Mouse (Mus musculus) spleen, postnatal 36 days (tissue): ENCODE results near the gene Mrrf.
A peak's percentile ranks its signal among the peaks of the same experiment; 100 is the strongest.

ENCODE experiments used
- DNase-seq, 2 experiments: peaks; one replicate each; pipeline ENCODE4 v3.0.0; 2022; ENCODE audit warnings: low spot score in 2 of 2, mixed read lengths in 1 of 2

Mrrf gene

GRCm38 (mm10) chr2:36136300-36136941, at the start of gene Mrrf, which contains the start of gene Rbm18:
Mrrf (plus strand) TSS chr2:36136389.
Rbm18 (minus strand) TSS chr2:36136773.
- peak; percentile 83 to 84 for DNase-seq

DNA sequence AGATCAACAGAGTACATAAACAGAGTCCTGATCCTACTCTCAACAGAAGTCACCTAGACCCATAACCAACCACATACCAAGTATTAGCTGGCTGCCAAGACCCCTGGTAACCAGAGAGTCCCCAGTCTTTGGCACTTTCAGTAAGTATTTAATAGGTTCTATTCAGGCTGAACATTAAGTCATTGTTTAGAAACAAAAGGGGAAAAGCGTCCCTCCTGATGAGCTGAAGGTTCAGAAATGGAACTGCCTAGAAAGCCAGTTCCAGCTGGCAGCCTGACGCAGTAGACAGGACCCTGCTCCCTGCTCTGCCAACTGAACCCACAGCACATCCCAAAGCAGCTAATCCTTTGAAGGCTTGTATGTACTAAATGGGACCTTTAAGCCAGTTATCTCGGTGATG, 47.0 kb upstream of the Mrrf start:
- DNase-seq, result no peak

GRCm38 (mm10) chr2:36090853-36091741, 45.1 kb upstream of the Mrrf start:
- peak; percentile 33 to 41 for DNase-seq

DNA sequence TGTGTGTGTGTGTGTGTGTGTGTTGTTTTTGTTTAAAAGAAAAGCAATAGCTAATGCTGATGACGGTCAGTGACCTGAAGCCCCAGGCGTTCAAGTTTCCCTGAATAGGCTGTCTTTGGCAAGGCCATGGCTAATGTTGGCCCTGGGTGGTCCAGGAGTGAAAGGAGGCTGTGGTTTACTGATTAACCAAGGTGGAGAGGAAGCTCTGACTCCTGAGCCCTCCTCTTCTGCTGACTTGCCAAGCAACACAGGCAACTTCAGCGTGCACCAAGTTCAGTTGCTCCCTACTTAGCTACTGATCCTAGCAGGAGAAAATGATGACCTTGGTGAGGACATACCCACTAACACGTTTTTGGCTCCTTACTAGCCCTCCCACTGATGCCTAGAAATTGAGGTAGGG, 43.4 kb upstream of the Mrrf start:
- no peak for DNase-seq

DNA sequence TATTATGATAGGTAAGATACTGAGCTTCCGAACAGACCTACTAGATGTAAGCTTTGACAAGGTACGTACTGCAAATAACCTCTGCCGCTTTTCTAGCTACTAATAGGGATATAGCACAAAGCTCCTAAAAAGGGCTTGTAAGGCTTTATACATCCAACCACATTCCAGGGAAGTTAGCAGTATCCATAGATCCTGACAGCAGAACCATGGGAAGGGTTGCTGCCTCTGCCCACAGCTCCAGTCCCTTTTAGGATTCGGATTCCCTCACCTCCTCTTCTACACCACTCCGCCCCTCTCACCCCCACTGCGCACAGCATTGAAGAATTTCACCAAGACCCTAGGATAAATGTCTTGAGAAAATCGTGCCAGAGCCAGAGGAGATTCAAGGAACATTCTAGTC, 42.9 kb upstream of the Mrrf start:
- no peak for DNase-seq

DNA sequence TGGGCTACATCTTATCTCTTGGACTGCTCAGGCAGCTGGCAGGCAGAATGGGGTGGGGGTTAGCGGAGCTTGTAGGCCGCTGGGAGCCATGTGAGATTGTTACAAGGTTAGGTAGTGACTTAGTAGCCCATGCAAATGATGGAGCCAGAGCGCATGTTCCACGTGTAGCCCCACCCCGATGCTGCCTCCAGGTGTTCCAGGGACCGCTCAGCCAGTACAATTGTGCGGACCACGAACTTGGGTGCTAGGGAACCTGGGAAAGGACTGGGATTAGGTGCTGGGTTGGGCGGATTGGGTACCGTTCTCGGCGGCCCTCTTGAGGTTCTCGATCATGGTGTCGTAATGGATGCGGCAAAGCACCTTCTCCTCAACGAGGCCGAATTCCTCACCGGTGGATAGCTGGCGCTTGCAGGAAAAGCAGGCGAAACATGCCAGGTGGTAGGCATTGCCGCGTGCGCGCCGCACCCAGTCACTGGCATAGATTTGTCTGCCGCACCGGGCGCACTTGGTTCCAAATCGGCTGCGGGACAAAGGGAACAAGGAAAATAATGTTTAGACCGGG, 42.2 kb upstream of the Mrrf start:
- no peak for DNase-seq

DNA sequence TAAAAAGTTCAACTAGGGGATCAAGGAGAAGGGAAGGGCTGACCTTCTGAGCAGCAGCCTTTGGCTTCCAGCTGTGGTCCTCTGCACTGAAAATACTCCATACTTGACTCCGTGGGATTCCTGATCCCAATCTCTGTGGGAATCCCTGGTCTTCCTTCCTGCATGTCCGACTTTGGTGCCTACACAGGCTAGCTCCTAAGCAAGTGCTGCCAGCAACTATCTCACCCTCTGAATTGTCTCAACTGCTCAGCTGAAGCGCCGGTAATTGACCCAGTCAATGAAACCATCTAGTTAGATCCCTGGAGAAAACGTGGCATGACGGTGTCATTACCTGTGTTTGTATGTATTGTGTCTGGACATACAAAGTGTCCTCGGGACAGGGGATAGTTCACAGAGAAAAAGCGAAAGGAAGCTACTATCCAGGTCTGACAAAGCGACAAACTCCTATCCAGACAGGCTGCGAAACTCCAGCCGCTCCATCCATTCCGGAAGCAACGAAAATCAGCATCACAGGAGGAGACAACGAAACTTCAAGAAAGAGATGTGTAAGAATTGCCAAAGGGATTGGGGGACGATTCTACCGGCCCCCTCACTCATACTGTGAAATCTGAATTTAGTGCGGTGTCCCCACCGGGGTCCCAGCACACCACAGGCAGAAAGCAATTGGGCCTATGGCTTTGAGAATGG, 38.9 kb upstream of the Mrrf start:
- no peak for DNase-seq

DNA sequence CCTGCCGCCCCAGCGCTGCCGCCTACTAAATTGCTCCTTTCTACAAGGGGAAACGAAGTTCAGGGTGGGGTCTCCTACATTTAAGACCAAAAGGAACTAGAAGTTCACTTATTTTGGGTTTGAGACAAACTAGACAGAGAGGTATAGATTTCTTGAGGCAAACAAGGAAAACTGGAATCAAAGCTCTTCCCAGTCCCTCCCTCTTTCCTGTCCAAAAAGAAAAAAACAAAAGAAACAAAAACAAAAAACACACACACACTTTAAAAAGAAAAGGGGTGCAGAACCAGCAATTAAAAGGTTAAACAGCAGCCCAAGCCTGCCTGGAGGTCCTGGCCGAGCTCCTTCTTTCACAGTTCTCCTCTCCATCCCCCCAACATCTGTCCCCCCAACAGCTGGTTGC, 38.2 kb upstream of the Mrrf start:
- no peak for DNase-seq

DNA sequence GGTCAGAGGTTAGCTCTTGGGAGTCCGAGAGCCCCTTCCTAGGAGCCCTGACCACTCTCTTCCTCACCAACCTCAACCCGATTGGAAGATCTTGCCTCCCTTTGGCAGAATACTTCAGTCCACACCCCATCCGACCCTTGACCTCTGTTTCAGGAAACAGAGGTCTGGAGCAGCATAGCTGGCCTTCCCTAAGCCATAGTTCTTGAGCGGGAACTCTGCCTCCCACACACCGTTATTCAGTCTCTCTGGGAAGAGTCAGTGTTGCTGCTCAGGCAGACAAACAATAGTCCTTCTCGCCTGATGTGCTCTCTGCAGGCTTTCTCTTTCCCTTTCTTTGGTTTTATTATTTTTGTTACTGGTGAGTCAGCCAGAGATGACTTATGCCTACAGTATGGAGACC, 36.5 kb upstream of the Mrrf start:
- DNase-seq, result no peak

DNA sequence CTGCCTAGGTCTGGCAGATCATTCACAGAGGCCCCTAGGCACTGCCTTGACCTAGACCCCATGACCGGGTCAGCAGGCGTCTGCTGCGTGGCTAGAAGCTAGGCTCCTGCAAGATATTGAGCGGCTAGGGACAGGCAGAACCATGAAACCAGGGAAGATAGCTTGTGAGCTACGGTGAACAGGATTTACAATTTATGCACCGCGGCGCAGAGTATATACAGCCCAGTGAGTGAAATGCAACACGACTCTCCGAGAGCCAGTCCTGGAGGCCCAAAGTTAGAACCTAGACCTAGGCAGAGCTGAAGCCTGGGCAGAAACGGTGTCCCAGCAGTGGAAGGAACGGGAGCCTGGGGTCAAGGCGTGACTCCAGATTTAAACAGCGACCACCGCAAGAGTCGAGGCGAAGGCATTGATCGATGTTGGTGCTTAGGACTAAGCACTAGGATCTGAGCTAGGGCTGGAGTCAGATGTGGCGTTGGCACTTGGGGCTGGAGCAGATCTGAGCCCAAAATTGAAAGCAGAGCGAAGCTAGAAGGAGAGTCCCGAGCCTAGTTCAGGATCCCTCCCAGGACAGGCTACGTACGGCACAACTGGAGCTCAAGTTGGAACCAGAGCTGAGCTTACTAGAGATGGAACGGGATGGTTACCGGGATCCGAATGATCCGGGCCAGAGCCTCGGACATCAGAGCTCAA, 34.2 kb upstream of the Mrrf start:
- DNase-seq, result no peak

DNA sequence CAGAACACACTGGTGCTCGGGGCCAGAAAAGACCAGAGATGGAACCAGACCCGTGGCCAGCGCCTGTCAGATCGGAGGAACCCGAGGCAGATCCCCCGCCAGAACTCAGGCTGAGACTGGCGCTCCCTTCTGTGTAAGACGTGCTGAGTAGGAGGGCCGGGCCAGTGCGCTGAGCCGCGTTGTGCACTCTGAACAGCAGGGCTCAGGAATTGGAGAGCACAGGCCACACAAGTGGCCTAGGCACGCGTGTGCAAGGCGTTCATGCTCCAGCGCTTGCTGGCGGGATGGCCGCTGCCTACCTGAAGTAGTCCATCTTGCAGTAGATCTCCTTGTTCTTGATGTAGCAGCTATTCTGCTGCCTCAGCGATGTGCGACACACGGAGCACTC, 33.6 kb upstream of the Mrrf start:
- no peak for DNase-seq

DNA sequence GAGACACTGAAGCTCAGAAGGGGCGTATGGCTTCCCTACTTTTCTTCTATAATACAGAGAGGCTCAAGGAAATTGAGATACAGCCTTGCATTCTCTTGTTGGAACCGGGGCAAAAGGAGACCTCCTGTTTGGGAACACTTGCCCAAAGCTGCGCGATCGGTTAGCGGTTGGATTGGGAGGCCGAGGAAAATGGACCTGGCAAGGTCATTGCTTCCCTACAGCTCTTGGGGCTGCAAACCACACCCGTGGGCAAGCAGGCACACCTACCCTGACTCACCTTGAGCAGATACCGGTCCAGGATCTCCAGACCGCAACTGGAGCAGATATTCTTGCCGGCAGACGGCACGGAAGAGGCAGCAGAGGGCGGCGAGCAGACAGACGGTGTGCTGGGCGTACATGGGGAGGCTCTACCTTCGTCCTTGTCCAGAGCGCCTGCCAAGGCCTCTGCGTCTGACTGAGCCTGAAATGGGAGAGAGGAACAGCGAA, 33.1 kb upstream of the Mrrf start:
- no peak for DNase-seq

DNA sequence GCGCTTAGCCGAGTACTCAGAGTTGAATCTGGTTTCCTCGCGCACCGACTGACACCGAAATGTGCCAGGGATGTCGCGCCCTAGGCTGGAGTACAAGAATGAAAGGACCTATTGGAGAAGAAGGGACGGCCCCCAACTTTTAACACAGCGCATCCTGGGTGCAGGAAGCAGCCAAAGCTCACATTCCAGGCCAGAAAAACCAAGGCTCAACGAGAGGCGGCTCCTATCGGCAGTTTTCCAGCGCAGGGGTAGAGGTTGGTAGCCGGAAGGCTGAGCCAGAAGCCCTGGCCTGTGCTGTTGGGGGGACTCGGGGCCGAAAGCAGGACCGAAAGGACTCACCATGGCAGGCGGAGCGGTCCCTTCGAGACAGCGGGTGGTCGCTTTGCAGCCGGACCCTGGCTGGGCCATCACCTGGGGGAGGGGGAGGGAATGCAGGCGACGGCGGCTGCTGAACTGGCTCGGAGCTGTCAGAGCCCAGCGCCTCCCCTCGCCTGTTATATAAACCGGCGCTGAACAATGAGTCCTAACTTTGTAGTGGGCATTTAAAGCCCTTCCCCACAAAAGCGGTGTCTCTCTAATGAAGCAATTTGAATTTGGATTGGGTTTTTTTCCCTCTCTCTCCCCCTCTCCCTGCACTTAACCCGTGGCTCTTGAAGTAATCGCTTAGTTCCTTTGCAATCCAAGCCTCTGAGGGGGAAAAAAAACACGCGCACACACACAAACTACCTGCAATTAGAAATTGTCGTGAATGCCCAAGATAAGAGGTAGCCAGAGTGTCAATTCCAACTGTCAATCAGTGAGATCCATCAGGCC, 32.4 kb upstream of the Mrrf start:
- no peak for DNase-seq

DNA sequence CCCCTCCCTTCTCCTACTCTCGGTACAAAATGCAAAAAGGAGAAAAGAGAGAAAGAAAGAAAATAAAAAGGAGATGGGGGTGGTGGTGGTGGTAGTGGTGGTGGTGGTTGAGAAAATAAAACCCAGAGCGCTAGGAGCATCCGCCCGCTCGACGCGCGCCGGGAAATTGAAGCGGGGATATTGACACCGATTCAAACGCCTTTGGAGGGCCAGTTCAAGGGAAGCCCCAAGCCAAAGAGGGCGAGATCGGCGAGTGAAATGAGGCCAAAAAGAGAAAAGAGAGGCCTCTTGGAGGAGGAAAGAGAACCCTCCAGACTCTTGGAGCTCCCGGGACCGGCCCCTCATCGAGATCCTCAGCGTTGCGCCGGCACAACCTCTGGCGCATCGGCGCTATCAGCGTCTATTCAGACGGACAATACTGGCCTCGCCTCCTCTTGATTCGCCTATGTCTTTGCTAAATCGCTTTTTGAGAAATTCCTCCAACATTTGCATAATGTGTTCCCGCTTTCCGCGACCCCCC, 31.7 kb upstream of the Mrrf start:
- no peak for DNase-seq

- DNase-seq, result no peak
These were observed 31.0 kb upstream of the Mrrf start, which contains the start of gene Lhx6 for GRCm38 (mm10) chr2:36104956-36105741. Lhx6 (minus strand) TSS chr2:36105408.

DNA sequence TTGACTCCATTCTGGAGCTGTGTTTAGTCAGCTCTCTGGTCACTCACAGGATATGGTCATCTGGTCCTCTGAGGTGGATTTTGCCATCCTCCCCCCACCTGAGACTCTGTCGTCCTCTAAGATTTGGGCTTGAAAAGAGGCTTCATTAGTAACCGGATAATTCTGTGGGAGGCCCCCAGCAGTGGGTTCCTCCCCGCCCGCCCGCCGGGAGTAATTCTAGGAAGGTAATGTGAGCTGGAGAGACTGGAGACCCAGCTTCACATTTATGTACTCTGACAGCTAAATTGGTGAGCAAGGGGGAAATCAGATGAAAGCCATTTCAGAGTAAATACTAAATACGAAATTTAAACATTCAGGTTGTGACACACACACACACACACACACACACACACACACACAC, 27.6 kb upstream of the Mrrf start:
- DNase-seq, result no peak

DNA sequence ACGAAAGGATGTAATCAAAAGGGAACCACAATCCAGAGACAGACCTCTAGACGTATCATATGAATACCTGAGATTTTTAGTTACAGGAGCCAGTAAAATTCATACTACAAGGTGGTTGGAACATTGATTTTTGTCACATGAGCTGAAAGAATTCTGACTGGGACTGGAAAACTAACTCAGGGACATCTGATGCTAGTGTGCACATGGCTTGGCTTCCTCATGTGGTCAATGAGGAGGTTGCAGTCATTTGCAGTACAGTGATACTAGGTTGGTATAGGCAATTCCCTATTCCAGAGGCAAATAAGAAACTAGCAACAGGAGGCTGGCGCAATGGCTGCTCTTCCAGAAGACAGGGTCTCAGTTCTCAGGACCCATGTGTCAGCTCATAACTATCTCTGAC, 23.6 kb upstream of the Mrrf start:
- DNase-seq, result no peak

DNA sequence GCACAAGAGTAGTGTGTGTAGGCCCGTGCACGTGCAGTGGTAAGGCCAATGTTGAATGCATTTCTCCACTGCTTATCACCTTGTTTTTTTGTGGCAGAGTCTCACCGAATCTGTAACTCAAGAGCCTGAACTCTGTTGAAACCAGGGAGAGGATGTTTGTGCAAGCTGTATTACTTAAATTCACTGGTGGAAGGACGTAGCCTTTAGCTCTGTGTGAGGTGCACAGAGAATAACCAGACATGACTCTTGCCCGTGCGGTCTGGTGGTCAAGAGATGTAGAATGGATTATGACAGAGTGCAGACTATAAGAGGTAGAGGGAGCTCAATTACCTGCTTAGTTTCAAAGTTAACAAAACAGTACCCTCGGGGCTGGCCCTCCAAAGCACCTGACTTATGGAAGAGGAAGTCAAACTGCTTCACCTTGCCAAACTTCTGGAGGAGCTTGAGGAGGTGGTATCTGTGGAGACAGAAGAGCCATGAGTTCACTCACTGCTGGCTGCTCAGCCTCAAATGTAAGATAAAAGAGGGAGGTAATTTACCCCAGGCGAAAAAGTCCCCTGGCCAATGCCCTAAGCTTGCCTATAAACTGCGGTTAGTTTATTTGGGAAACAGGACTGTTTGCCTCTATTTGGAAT, 9.3 kb upstream of the Mrrf start:
- DNase-seq, result no peak

GRCm38 (mm10) chr2:36127973-36128372, 8.2 kb upstream of the Mrrf start:
- DNase-seq, result no peak
